Mouse (Mus musculus): ENCODE measurements around the gene Gm42421. TPM values are rescaled to one million over a fixed set of nuclear protein-coding genes. Genes with fewer than 3 reads are reported as not detected.

Gm42421 gene
- polyA plus RNA-seq, 1 experiment from 2014 or later, result 0.69 TPM

GRCm38 (mm10) chr5:143948361-143948760 is 20.4 kb downstream of the Gm42421 start:
- no peak for ATAC-seq (ENCODE audit: insufficient number of reproducible peaks, low FRiP score, low TSS enrichment, low read depth)
- H3K9ac ChIP-seq (ENCODE audit: low read length), result no peak overlapping the region
- no peaks in the 10 kb centered on the region for H3K27me3 ChIP-seq (ENCODE audit: control insufficient read depth, insufficient read depth, low read length)
- DNase-seq (ENCODE audit: low spot score), result no peak
- no peak overlapping the region for H3K4me2 ChIP-seq (ENCODE audit: low read depth, severe bottlenecking)
- H3K4me1 ChIP-seq (ENCODE audit: control insufficient read depth, insufficient read depth, low read length), result no peaks in the 10 kb centered on the region
- 86% methylated on average over 12 of the region's 12 CpGs for WGBS
- H3K36me3 ChIP-seq (ENCODE audit: control insufficient read depth, insufficient read depth, low read length), result no peaks in the 10 kb centered on the region
- no peak overlapping the region for H3K27ac ChIP-seq (replicated peaks; ENCODE audit: low read depth, low read length)
- H3K9me3 ChIP-seq (ENCODE audit: control insufficient read depth, low read length), result no peaks in the 10 kb centered on the region
- no peak overlapping the region for H3K4me3 ChIP-seq (ENCODE audit: low read depth, low read length)

- Histone ChIP-seq H3K4me3 (ENCODE audit: low read depth, low read length) (no peak overlapping the region), H3K27ac (replicated peaks; ENCODE audit: low read depth, low read length) (no peak overlapping the region), H3K4me1 (ENCODE audit: control insufficient read depth, insufficient read depth, low read length) (no peaks in the 10 kb centered on the region), H3K4me2 (ENCODE audit: low read depth, severe bottlenecking) (no peak overlapping the region), H3K36me3 (ENCODE audit: control insufficient read depth, insufficient read depth, low read length) (no peaks in the 10 kb centered on the region), H3K9me3 (ENCODE audit: control insufficient read depth, low read length) (no peaks in the 10 kb centered on the region), H3K9ac (ENCODE audit: low read length) (no peak overlapping the region), H3K27me3 (ENCODE audit: control insufficient read depth, insufficient read depth, low read length) (no peaks in the 10 kb centered on the region)
- WGBS, result 31% methylated on average over 5 of the region's 5 CpGs
- ATAC-seq (ENCODE audit: insufficient number of reproducible peaks, low FRiP score, low TSS enrichment, low read depth), result no peak
- DNase-seq (ENCODE audit: low spot score), result no peak
Observed at GRCm38 (mm10) chr5:143950016-143950415, 22.0 kb downstream of the Gm42421 start.

GRCm38 (mm10) chr5:143957101-143957500 is 29.1 kb downstream of the Gm42421 start:
- no peak for DNase-seq (ENCODE audit: low spot score)

GRCm38 (mm10) chr5:143959551-143959950 is 31.6 kb downstream of the Gm42421 start:
- 95% methylated on average over 11 of the region's 11 CpGs for WGBS

More at GRCm38 (mm10) chr5:143957101-143957500, 29.1 kb downstream of the Gm42421 start:
- 90% methylated on average over 6 of the region's 6 CpGs for WGBS
- no peak for ATAC-seq (ENCODE audit: insufficient number of reproducible peaks, low FRiP score, low TSS enrichment, low read depth)
- Histone ChIP-seq H3K4me2 (ENCODE audit: low read depth, severe bottlenecking) (no peak overlapping the region), H3K27ac (replicated peaks; ENCODE audit: low read depth, low read length) (no peak overlapping the region), H3K27me3 (ENCODE audit: control insufficient read depth, insufficient read depth, low read length) (no peaks in the 10 kb centered on the region), H3K9ac (ENCODE audit: low read length) (no peak overlapping the region), H3K4me1 (ENCODE audit: control insufficient read depth, insufficient read depth, low read length) (no peaks in the 10 kb centered on the region), H3K9me3 (ENCODE audit: control insufficient read depth, low read length) (no peaks in the 10 kb centered on the region), H3K36me3 (ENCODE audit: control insufficient read depth, insufficient read depth, low read length) (no peaks in the 10 kb centered on the region), H3K4me3 (ENCODE audit: low read depth, low read length) (no peak overlapping the region)

GRCm38 (mm10) chr5:143961176-143961575 is 33.2 kb downstream of the Gm42421 start:
- no peak for ATAC-seq (ENCODE audit: insufficient number of reproducible peaks, low FRiP score, low TSS enrichment, low read depth)
- H3K9ac ChIP-seq (ENCODE audit: low read length), result no peak overlapping the region
- no peak overlapping the region for H3K27ac ChIP-seq (replicated peaks; ENCODE audit: low read depth, low read length)
- no peaks in the 10 kb centered on the region for H3K4me1 ChIP-seq (ENCODE audit: control insufficient read depth, insufficient read depth, low read length)
- DNase-seq (ENCODE audit: low spot score), result no peak
- 89% methylated on average over 8 of the region's 8 CpGs for WGBS
- no peaks in the 10 kb centered on the region for H3K9me3 ChIP-seq (ENCODE audit: control insufficient read depth, low read length)
- no peaks in the 10 kb centered on the region for H3K27me3 ChIP-seq (ENCODE audit: control insufficient read depth, insufficient read depth, low read length)
- no peaks in the 10 kb centered on the region for H3K36me3 ChIP-seq (ENCODE audit: control insufficient read depth, insufficient read depth, low read length)
- no peak overlapping the region for H3K4me3 ChIP-seq (ENCODE audit: low read depth, low read length)
- no peak overlapping the region for H3K4me2 ChIP-seq (ENCODE audit: low read depth, severe bottlenecking)

More at GRCm38 (mm10) chr5:143959551-143959950, 31.6 kb downstream of the Gm42421 start:
- no peak overlapping the region for H3K27ac ChIP-seq (replicated peaks; ENCODE audit: low read depth, low read length)
- no peak overlapping the region for H3K4me2 ChIP-seq (ENCODE audit: low read depth, severe bottlenecking)
- H3K4me1 ChIP-seq (ENCODE audit: control insufficient read depth, insufficient read depth, low read length), result no peaks in the 10 kb centered on the region
- no peaks in the 10 kb centered on the region for H3K9me3 ChIP-seq (ENCODE audit: control insufficient read depth, low read length)
- no peak overlapping the region for H3K9ac ChIP-seq (ENCODE audit: low read length)
- DNase-seq (ENCODE audit: low spot score) (no peak), ATAC-seq (ENCODE audit: insufficient number of reproducible peaks, low FRiP score, low TSS enrichment, low read depth) (no peak)
- no peaks in the 10 kb centered on the region for H3K27me3 ChIP-seq (ENCODE audit: control insufficient read depth, insufficient read depth, low read length)
- no peak overlapping the region for H3K4me3 ChIP-seq (ENCODE audit: low read depth, low read length)
- H3K36me3 ChIP-seq (ENCODE audit: control insufficient read depth, insufficient read depth, low read length), result no peaks in the 10 kb centered on the region

GRCm38 (mm10) chr5:143965586-143966345 is 37.8 kb downstream of the Gm42421 start:
- Histone ChIP-seq H3K4me1 (ENCODE audit: control insufficient read depth, insufficient read depth, low read length) (no peaks in the 10 kb centered on the region), H3K27me3 (ENCODE audit: control insufficient read depth, insufficient read depth, low read length) (no peaks in the 10 kb centered on the region), H3K27ac (replicated peaks; ENCODE audit: low read depth, low read length) (no peak overlapping the region), H3K9ac (ENCODE audit: low read length) (no peak overlapping the region), H3K36me3 (ENCODE audit: control insufficient read depth, insufficient read depth, low read length) (no peaks in the 10 kb centered on the region), H3K4me2 (ENCODE audit: low read depth, severe bottlenecking) (no peak overlapping the region), H3K4me3 (ENCODE audit: low read depth, low read length) (no peak overlapping the region), H3K9me3 (ENCODE audit: control insufficient read depth, low read length) (no peaks in the 10 kb centered on the region)
- 85% methylated on average over 12 of the region's 12 CpGs for WGBS
- ATAC-seq (ENCODE audit: insufficient number of reproducible peaks, low FRiP score, low TSS enrichment, low read depth) (no peak), DNase-seq (ENCODE audit: low spot score) (no peak)

- Histone ChIP-seq H3K4me1 (ENCODE audit: control insufficient read depth, insufficient read depth, low read length) (no peaks in the 10 kb centered on the region), H3K9me3 (ENCODE audit: control insufficient read depth, low read length) (no peaks in the 10 kb centered on the region), H3K27me3 (ENCODE audit: control insufficient read depth, insufficient read depth, low read length) (no peaks in the 10 kb centered on the region), H3K4me2 (ENCODE audit: low read depth, severe bottlenecking) (no peak overlapping the region), H3K27ac (replicated peaks; ENCODE audit: low read depth, low read length) (no peak overlapping the region), H3K9ac (ENCODE audit: low read length) (no peak overlapping the region), H3K36me3 (ENCODE audit: control insufficient read depth, insufficient read depth, low read length) (no peaks in the 10 kb centered on the region), H3K4me3 (ENCODE audit: low read depth, low read length) (no peak overlapping the region)
- ATAC-seq (ENCODE audit: insufficient number of reproducible peaks, low FRiP score, low TSS enrichment, low read depth) (no peak), DNase-seq (ENCODE audit: low spot score) (no peak)
- 88% methylated on average over 12 of the region's 12 CpGs for WGBS
Observed at GRCm38 (mm10) chr5:143966671-143967070, 38.7 kb downstream of the Gm42421 start.

- no peaks in the 10 kb centered on the region for H3K27me3 ChIP-seq (ENCODE audit: control insufficient read depth, insufficient read depth, low read length)
- ATAC-seq (ENCODE audit: insufficient number of reproducible peaks, low FRiP score, low TSS enrichment, low read depth) (no peak), DNase-seq (ENCODE audit: low spot score) (no peak)
- H3K36me3 ChIP-seq (ENCODE audit: control insufficient read depth, insufficient read depth, low read length), result no peaks in the 10 kb centered on the region
- H3K4me1 ChIP-seq (ENCODE audit: control insufficient read depth, insufficient read depth, low read length), result no peaks in the 10 kb centered on the region
- no peaks in the 10 kb centered on the region for H3K9me3 ChIP-seq (ENCODE audit: control insufficient read depth, low read length)
- no peak overlapping the region for H3K4me2 ChIP-seq (ENCODE audit: low read depth, severe bottlenecking)
- no peak overlapping the region for H3K4me3 ChIP-seq (ENCODE audit: low read depth, low read length)
- no peak overlapping the region for H3K9ac ChIP-seq (ENCODE audit: low read length)
- no peak overlapping the region for H3K27ac ChIP-seq (replicated peaks; ENCODE audit: low read depth, low read length)
- 59% methylated on average over 3 of the region's 3 CpGs for WGBS
Observed at GRCm38 (mm10) chr5:143972628-143973027, 44.7 kb downstream of the Gm42421 start.

All from limb, embryonic 11.5 days (tissue).